15 mouse cellular contexts compared by ENCODE assay signal in the genomic region with DNA sequence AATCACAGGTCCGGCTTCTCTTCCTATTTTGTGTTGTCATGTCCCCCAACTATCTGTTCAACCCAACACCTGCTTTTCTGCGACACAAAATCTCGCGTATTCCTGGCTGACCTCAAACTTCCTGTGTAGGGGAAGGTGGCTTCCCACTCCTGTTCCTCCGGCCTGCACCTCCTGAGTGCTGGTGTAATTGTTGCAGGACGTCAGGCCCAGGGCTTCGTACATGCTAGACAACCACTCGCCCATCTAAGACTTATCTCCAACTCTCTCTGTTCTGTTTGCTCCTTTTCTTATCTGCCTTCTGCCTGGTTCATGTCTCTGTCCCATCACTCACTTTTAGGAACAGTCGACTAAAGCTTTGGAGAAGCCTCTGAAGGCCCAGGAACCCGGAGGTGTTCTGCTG. TPM values are rescaled to one million over a fixed set of nuclear protein-coding genes. Genes with fewer than 3 reads are reported as not detected.
DNase-seq lines count a peak whose midpoint lies in the region; ATAC-seq and TF ChIP-seq lines count a peak whose summit lies in the region.
"Had no signal": no experiment of that assay in that cellular context is flagged by ENCODE, and none has a peak within 500 bp of the region (broad histone marks: within the 10 kb centered on the region; RNA-seq: fewer than 3 reads in every experiment).

No protein-coding gene starts in this region.

- peaks cover 30% of the 10 kb centered on the region for H3K27me3 ChIP-seq in heart, embryonic 12.5 days (replicated peaks)
- peaks cover 39% of the 10 kb centered on the region for H3K27me3 ChIP-seq in neural tube, embryonic 13.5 days
- 0 out of 2 replicates have a peak, but pooled peaks cover 5% of the 10 kb centered on the region for H3K27me3 ChIP-seq in hindbrain, postnatal 0 days (ENCODE audit: insufficient read depth, low read length)
- H3K27me3 ChIP-seq in stomach, embryonic 16.5 days (ENCODE audit: control insufficient read depth, insufficient read depth, low read length): peaks cover 8% of the 10 kb centered on the region

- no peak overlapping the region for H3K4me3 ChIP-seq in heart, embryonic 12.5 days
- peak overlapping the region; percentile 4; the same call in 1 of the 2 replicates for H3K4me3 ChIP-seq in neural tube, embryonic 13.5 days
- H3K4me3 ChIP-seq in hindbrain, postnatal 0 days (ENCODE audit: low read length): no peak overlapping the region
- no peak overlapping the region for H3K4me3 ChIP-seq in stomach, embryonic 16.5 days (replicated peaks; ENCODE audit: low read length)

- H3K27ac ChIP-seq in heart, embryonic 12.5 days (ENCODE audit: poor library complexity, severe bottlenecking): no peak overlapping the region
- H3K27ac ChIP-seq in neural tube, embryonic 13.5 days (replicated peaks): no peak overlapping the region
- H3K27ac ChIP-seq in hindbrain, postnatal 0 days: no peak overlapping the region
- H3K27ac ChIP-seq in stomach, embryonic 16.5 days (ENCODE audit: low read length): no peak overlapping the region

- 41% methylated on average over 10 of the region's 10 CpGs for WGBS in heart, embryonic 12.5 days
- 77% methylated on average over 10 of the region's 10 CpGs for WGBS in neural tube, embryonic 13.5 days
- WGBS in hindbrain, postnatal 0 days: 77% methylated on average over 10 of the region's 10 CpGs
- WGBS in stomach, embryonic 16.5 days: 58% methylated on average over 10 of the region's 10 CpGs

- H3K36me3 ChIP-seq in heart, embryonic 12.5 days: no peaks in the 10 kb centered on the region
- H3K36me3 ChIP-seq in neural tube, embryonic 13.5 days: no peaks in the 10 kb centered on the region
- H3K36me3 ChIP-seq in hindbrain, postnatal 0 days (ENCODE audit: insufficient read depth, low read length): no peaks in the 10 kb centered on the region
- no peaks in the 10 kb centered on the region for H3K36me3 ChIP-seq in stomach, embryonic 16.5 days (ENCODE audit: control insufficient read depth, insufficient read depth, low read length)

- peaks cover 10% of the 10 kb centered on the region for H3K4me1 ChIP-seq in heart, embryonic 12.5 days (replicated peaks)
- peaks cover 18% of the 10 kb centered on the region for H3K4me1 ChIP-seq in neural tube, embryonic 13.5 days (replicated peaks)
- H3K4me1 ChIP-seq in hindbrain, postnatal 0 days (ENCODE audit: insufficient read depth, low read length): peaks cover 6% of the 10 kb centered on the region; the same call in 1 of the 2 replicates
- peaks cover 15% of the 10 kb centered on the region for H3K4me1 ChIP-seq in stomach, embryonic 16.5 days (ENCODE audit: control insufficient read depth, insufficient read depth, low read length)

- ATAC-seq in heart, embryonic 12.5 days (ENCODE audit: insufficient number of reproducible peaks, low FRiP score): no peak
- no peak for ATAC-seq in neural tube, embryonic 13.5 days (ENCODE audit: low read depth)
- no peak for ATAC-seq in hindbrain, postnatal 0 days
- no peak for ATAC-seq in stomach, embryonic 16.5 days (ENCODE audit: insufficient read depth, low FRiP score)
- ATAC-seq: forebrain, embryonic 14.5 days had no signal

- no peak for DNase-seq in heart, adult 8-10 months (ENCODE audit: low spot score)
- DNase-seq in neural tube, embryonic 10.5 days (ENCODE audit: extremely low spot score, low spot score): no peak
- DNase-seq in hindbrain, postnatal 0 days (ENCODE audit: low spot score): no peak
- DNase-seq in kidney, adult 8-10 months: no peak
- DNase-seq: cerebellum, adult 11-12 months; gastrocnemius, postnatal 36 days; lung, embryonic 14.5 days; thymus, postnatal 36 days had no signal

- no peak overlapping the region for H3K9ac ChIP-seq in heart, embryonic 12.5 days
- no peak overlapping the region for H3K9ac ChIP-seq in neural tube, embryonic 13.5 days
- no peak overlapping the region for H3K9ac ChIP-seq in hindbrain, postnatal 0 days (replicated peaks; ENCODE audit: low read length)
- no peak overlapping the region; the same call in 1 of the 2 replicates for H3K9ac ChIP-seq in stomach, embryonic 16.5 days (ENCODE audit: low read length)
- H3K9ac ChIP-seq: lung, embryonic 14.5 days had no signal

- H3K9me3 ChIP-seq in heart, embryonic 12.5 days (replicated peaks): no peaks in the 10 kb centered on the region
- no peaks in the 10 kb centered on the region for H3K9me3 ChIP-seq in neural tube, embryonic 13.5 days
- H3K9me3 ChIP-seq in hindbrain, postnatal 0 days (ENCODE audit: low read length): no peaks in the 10 kb centered on the region
- H3K9me3 ChIP-seq in stomach, embryonic 16.5 days (replicated peaks; ENCODE audit: control insufficient read depth, low read length): no peaks in the 10 kb centered on the region

- H3K4me2 ChIP-seq in heart, embryonic 12.5 days: peak overlapping the region; percentile 52
- peak overlapping the region; percentile 31; the same call in 1 of the 2 replicates for H3K4me2 ChIP-seq in neural tube, embryonic 13.5 days
- H3K4me2 ChIP-seq in hindbrain, postnatal 0 days (ENCODE audit: low read depth, low read length): peak overlapping the region; percentile 35; the same call in 1 of the 2 replicates
- H3K4me2 ChIP-seq in stomach, embryonic 16.5 days (ENCODE audit: low read depth, low read length): peak overlapping the region; percentile 43; the same call in 1 of the 2 replicates

- no peak for TF ChIP-seq CTCF in hindbrain, postnatal 0 days (IDR thresholded peaks at IDR 0.05; ENCODE audit: low read depth)

RNA-seq across cellular contexts. Expression of a gene that starts 0.9 kb away (rescaled TPM):
- polyA plus RNA-seq in heart, embryonic 12.5 days (2016; fragmentation: Nextera tagmentation; extraction: Ambion mirVana): 0.99 and 1.5 TPM in 2 replicates
- not detected for total RNA-seq in heart, adult 8-10 months (2022)
- 14.6 and 19.8 TPM in 2 replicates for polyA plus RNA-seq in neural tube, embryonic 13.5 days (2015; fragmentation: Nextera tagmentation; extraction: Ambion mirVana)
- total RNA-seq in hindbrain, postnatal 0 days (2014; rRNA removed): 15.7 and 18.3 TPM in 2 replicates
- polyA plus RNA-seq in hindbrain, postnatal 0 days (2015; fragmentation: Nextera tagmentation; extraction: Ambion mirVana): 24.0 and 25.4 TPM in 2 replicates
- polyA plus RNA-seq in stomach, embryonic 16.5 days (2015; fragmentation: Nextera tagmentation; extraction: Ambion mirVana): 2.1 and 4.9 TPM in 2 replicates
- total RNA-seq: gastrocnemius, postnatal 36 days had no signal
- polyA plus RNA-seq: lung, embryonic 14.5 days had no signal

RNA-seq across cellular contexts. Expression of a gene that starts 4.5 kb away (rescaled TPM):
- 131 and 138 TPM in 2 replicates for polyA plus RNA-seq in heart, embryonic 12.5 days (2016; fragmentation: Nextera tagmentation; extraction: Ambion mirVana)
- total RNA-seq in heart, adult 8-10 months (2022): 10 to 100 TPM in 1 of 4 experiments, 1 to 10 TPM in 3; 6.2 to 10.4 (median 8.0) TPM
- 65.9 and 85.5 TPM in 2 replicates for polyA plus RNA-seq in neural tube, embryonic 13.5 days (2015; fragmentation: Nextera tagmentation; extraction: Ambion mirVana)
- 58.0 and 73.6 TPM in 2 replicates for total RNA-seq in hindbrain, postnatal 0 days (2014; rRNA removed)
- polyA plus RNA-seq in hindbrain, postnatal 0 days (2015; fragmentation: Nextera tagmentation; extraction: Ambion mirVana): 36.0 and 37.3 TPM in 2 replicates
- 93.9 and 101 TPM in 2 replicates for polyA plus RNA-seq in stomach, embryonic 16.5 days (2015; fragmentation: Nextera tagmentation; extraction: Ambion mirVana)
- total RNA-seq: megakaryocyte-erythroid progenitor cell, adult 5-6 weeks had no signal

RNA-seq across cellular contexts. Expression of a gene that starts 6.4 kb away (rescaled TPM):
- polyA plus RNA-seq in heart, embryonic 12.5 days (2016; fragmentation: Nextera tagmentation; extraction: Ambion mirVana): 0.62 and 0.70 TPM in 2 replicates
- total RNA-seq in heart, adult 8-10 months (2022): not detected
- 0.29 and 0.45 TPM in 2 replicates for polyA plus RNA-seq in neural tube, embryonic 13.5 days (2015; fragmentation: Nextera tagmentation; extraction: Ambion mirVana)
- 0.10 TPM in 1 of 2 replicates, not detected in the other for total RNA-seq in hindbrain, postnatal 0 days (2014; rRNA removed)
- 0.46 and 0.55 TPM in 2 replicates for polyA plus RNA-seq in hindbrain, postnatal 0 days (2015; fragmentation: Nextera tagmentation; extraction: Ambion mirVana)
- polyA plus RNA-seq in stomach, embryonic 16.5 days (2015; fragmentation: Nextera tagmentation; extraction: Ambion mirVana): 0.55 and 1.5 TPM in 2 replicates
- total RNA-seq: CH12.LX; gastrocnemius, postnatal 36 days had no signal

RNA-seq across cellular contexts. Expression of a gene that starts 27.8 kb away (rescaled TPM):
- 1.2 and 1.4 TPM in 2 replicates for polyA plus RNA-seq in heart, embryonic 12.5 days (2016; fragmentation: Nextera tagmentation; extraction: Ambion mirVana)
- total RNA-seq in heart, adult 8-10 months (2022): 1 to 10 TPM; 2.1 to 5.8 (median 3.0) TPM
- 1.5 and 1.8 TPM in 2 replicates for polyA plus RNA-seq in neural tube, embryonic 13.5 days (2015; fragmentation: Nextera tagmentation; extraction: Ambion mirVana)
- 0.40 and 1.0 TPM in 2 replicates for total RNA-seq in hindbrain, postnatal 0 days (2014; rRNA removed)
- 2.2 and 2.4 TPM in 2 replicates for polyA plus RNA-seq in hindbrain, postnatal 0 days (2015; fragmentation: Nextera tagmentation; extraction: Ambion mirVana)
- polyA plus RNA-seq in stomach, embryonic 16.5 days (2015; fragmentation: Nextera tagmentation; extraction: Ambion mirVana): 2.7 and 5.0 TPM in 2 replicates

RNA-seq across cellular contexts. Expression of a gene that starts 29.8 kb away (rescaled TPM):
- polyA plus RNA-seq in heart, embryonic 12.5 days (2016; fragmentation: Nextera tagmentation; extraction: Ambion mirVana): 0.37 TPM in 2 replicates
- total RNA-seq in heart, adult 8-10 months (2022): not detected
- polyA plus RNA-seq in neural tube, embryonic 13.5 days (2015; fragmentation: Nextera tagmentation; extraction: Ambion mirVana): 0.18 and 0.27 TPM in 2 replicates
- 1.3 and 1.8 TPM in 2 replicates for total RNA-seq in hindbrain, postnatal 0 days (2014; rRNA removed)
- 2.0 and 2.1 TPM in 2 replicates for polyA plus RNA-seq in hindbrain, postnatal 0 days (2015; fragmentation: Nextera tagmentation; extraction: Ambion mirVana)
- not detected in 2 replicates for polyA plus RNA-seq in stomach, embryonic 16.5 days (2015; fragmentation: Nextera tagmentation; extraction: Ambion mirVana)
- total RNA-seq: gastrocnemius, postnatal 36 days; megakaryocyte-erythroid progenitor cell, adult 5-6 weeks had no signal
- polyA plus RNA-seq: large intestine, adult 2 months; lung, embryonic 14.5 days had no signal
